Mouse (Mus musculus) urinary bladder, adult 2 months (tissue): ENCODE results near the gene Hoxd1. TPM values are rescaled to one million over a fixed set of nuclear protein-coding genes. Genes with fewer than 3 reads are reported as not detected.

Experiments
- DNase-seq: peaks from one replicate; pipeline ENCODE4 v3.0.0; 2022; ENCODE audit warnings: low spot score
- polyA plus RNA-seq: library from polyadenylated mRNA; depleted of rRNA; stranded (reverse); fragments of >200 nt; gene quantifications from 2 replicates; pipeline ENCODE4 v1.2.3, GENCODE M21; 2012

The Hoxd1 gene
- polyA plus RNA-seq, 1 experiment = 0.04 TPM

DNA sequence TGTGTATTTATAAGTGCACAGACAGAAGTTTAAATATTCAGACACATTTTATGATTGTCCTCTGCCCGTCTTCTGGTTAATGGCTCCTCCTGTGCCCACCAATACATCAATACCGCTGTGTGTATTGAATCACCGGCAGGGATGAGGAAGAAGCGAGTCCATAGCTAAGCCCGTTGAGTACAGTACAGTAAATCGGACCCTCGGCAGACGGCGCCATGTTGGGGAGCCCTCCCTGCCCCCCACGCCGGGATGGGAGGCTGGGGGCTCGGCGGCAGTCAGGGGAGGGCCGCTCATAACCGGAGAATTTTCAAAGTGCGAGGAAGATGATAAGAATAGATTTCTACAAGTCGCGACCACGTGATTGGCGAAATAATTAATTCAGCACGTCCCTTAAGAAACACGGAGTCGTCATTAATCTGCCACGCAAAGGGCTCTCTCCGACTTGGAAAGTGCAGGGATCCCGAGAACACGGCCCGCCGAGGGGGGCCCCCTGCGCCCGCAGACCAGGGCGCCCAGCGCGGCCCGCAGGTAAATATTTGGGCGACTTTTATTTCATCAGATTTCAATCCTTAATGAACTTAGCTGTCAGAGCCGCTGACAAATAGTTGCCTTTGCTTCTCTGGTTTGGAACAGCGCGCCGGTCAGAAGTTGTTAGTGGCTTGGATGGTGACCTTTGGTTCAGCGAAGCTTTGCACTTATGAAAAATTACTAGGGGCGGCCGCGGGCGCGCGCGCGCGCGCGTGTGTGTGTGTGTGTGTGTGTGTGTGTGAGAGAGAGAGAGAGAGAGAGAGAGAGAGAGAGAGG lies 30.1 kb upstream of the Hoxd1 start:
- no peak for DNase-seq

DNA sequence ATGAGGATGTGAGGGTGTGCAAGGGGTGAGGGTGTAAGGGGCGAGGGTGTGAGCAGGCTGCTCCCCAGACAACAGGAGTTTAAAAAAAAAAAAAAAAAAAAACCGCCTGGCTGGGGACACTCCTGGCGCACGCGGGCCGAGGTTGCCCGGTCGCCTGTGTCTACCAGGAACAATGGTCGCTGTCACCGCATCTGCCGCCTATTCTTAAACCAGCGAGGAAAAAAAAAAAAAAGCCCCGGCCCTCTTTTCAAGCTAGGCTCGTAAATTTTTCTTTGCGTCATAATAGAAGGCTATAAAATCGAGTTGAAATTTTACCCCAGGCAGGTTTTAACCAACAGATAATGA lies 29.5 kb upstream of the Hoxd1 start:
- DNase-seq = no peak

DNA sequence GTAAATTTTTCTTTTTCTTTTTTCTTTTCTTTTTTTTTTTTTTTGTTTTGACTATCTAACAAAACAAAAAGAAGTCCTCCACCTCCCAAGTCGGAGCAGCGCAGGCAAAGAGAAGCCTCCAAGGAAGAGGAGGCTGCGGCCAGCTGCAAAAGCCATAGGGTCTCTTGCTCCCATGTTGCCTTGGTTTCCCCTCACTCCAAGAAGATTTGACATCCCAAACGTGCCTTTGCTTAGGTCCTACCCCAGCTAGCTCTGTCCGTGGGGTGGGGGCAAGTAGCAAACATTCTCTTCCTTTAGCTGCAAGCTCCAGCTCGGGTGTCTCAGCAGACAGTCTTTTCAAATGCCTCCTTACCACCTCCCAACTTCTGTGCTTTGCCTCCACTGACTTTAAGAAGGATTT lies 29.0 kb upstream of the Hoxd1 start:
- DNase-seq = no peak

DNA sequence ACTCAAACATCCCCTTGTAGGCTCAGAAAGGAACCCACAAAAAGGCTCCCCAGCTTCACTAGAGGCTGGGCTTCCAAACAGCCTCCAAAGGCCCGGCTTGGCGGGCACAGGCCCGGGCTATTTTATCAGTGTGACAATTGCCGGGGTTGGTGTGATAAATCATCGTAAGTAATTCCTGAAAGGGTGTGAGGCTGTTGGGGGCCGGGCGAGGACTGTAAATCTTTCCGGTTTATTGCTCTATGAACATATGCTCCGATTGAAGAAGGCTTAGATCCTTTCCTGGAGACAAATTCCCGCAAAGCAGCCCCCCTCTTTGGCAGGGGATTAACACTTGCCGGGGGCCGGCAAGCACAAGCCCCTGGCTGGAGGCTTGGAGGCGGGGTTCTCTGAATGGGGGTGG lies 28.3 kb upstream of the Hoxd1 start:
- no peak for DNase-seq

DNA sequence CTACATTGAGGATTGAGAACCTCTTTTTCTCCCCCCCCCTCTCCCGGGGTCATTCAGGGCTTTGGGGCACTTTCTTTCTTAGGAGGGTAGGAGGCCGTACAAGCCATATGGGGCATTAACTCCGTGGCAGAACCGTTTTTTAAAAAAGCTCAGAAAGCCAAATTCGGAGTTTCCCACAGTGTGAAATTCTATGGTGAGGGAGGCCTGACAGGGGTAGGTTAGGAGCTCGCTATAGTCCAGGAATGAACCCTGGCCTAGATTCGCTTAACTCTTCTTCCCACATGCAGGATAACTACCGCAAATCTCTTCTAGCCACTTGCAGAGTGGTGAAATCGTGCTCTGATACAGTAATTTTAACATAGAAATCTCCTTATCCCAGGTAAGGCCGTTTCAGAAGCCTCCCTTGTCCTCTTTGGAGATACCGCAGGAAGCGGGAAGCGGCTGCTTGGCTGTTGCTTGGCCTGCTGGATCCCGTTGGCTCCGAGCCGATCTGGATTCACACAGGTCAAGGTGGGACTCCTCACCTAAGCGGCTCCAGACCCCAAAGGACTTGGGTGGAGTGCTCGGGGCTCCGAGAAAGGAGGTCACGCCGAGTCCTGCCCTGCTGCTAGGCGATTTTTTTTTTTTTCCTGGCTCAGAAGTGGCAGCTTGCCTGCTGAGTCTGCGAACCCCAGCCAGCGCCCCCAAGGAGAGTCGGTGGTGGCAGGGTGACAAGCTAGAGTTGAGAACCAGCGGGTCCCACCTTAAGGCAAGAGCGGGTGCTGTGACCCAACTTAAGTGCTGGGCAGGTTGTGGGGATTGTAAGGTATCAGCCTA lies 27.6 kb upstream of the Hoxd1 start:
- DNase-seq = no peak

DNA sequence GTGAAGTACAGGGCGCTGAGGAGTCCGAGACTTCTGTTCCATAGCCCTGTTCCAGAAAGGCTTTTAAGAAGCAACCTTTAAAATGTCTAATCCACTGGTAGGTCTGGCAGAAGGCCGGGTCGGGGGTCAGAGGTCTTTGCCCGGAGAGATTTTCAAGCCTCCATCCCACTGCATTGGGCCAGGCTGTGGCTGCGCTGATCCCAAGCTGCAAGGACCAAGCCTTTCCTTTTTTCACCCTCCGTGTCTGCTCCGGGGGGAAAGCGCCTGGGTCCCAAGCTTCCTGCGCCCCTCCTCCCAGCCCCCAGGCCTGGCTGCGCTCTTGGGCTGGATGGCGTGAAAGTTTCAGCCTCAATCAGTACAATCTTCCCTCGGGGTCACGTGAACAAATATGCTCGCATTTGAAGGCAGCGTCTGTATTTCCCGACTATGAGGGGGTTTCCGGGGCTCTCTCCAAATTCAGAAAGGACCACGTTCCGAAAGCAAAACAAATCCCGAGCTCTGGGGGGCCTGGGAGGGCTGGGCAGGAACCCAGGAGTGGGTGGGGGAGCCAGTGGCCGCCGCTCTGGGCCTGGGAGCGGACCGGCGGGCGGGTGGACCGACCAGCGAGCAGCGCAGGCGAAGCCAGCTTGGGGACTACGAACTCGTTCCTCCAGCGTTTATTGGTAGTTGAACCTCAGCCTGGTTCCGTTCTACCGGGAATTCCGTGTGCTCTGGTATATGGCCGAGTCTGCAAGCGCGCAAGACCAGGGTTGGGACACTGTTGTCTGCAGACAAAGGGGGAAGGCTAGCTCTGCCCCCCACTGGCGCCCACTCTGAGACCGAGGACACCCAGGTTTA lies 26.7 kb upstream of the Hoxd1 start:
- DNase-seq = no peak

DNA sequence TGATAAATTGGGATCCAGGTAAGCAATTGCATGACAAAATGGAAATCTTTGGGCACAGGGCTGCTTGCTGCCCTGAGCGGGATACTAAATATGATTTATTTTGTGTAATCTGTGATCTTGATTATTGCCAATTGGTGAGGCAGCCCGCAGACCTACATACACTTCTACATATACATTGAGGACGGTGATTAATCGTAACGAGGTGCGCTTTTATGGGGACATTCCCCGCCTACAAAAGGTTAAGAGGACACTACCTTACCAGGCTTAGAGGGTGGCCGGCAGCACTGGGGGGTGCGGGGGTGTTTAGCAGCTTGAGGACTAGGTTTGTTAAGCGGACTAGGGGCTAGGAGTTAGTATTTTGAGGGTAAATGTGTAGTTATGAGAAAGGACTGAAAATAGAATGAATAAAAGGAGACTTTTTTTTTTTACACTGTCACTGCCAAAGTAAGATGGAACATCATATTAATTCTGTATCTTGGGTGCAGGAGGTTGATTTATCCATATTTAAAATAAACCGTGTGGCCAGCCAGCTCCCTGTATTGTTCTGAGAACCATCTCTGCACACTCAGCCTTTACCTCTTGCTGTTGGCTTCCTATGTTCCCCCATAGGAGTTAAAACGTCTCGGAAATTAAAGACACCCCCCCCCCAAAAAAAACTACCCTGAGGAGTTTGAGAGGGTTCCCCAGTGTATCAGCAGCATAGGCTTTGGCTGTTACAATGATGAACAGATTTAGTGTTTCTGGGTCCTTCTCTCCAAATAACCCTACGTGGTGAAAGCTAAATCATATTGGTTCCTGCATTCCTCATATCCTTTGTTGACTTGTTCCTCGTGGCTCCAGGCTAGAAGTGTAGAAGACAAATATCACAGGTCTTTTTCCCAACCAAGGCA lies 25.8 kb upstream of the Hoxd1 start:
- no peak for DNase-seq

DNA sequence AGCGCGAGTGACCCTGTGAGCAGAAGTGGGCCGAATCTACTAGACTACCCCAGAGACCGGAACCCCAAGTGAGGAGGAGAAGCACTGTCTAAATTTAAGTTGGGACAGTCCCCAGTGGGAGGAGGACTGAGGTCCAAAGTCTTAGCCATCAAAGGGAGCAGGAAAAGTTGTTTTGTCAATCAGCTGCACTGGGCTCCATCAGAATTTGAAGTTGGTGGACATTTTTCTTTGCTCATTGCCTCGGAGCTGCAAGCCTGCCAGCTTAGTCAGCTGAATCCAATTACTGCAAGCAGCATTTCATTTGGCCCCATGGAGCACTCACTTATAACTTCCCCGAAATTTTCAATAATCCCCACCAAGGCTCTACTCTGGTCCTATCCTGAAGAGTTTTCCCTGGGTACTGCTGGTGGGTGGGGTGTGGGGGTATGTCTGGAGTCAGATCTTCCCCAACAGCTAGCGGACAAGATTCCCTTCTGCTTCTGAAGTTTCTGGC lies 25.2 kb upstream of the Hoxd1 start:
- no peak for DNase-seq

DNA sequence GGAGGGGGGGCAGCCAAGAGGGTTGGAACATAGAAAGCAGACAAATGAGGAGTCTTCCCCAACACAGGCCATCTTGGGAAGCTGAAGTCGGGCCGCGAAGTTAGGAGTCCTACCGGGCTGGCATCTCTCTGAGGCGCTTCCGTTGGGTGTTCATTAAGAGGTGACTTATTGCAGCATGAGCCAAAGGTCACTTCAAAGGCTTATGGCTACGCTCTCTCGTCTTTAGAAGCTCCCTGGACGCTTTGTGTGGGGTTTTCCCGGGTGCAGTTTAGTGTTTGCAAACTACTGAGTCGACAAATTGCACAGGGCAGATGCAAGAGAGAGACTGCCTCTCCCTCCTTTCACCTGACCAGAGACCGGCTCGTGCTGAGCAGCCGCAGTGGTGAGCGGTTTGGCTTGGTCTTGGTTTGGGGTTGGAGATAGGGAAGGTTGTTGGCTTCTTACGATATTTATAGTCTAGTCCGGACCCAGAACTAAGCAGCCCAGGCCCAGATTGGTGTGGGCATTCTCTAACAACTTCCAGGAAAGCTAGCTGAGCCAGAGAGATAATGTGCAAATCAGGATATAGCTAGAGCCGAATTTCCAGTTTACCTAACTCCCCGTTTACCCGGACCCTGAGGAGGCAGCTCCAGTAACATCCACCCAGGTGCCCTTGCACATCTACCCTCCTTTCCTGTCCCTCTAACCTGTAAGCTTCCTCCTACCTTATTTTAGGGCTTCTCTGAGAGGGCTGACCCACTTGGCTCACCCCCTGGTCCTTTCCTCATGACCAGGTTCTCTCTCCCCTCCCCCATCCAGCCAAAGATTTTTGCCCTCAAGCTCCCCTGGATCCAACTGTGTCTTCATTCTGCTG lies 23.9 kb upstream of the Hoxd1 start:
- DNase-seq = no peak

DNA sequence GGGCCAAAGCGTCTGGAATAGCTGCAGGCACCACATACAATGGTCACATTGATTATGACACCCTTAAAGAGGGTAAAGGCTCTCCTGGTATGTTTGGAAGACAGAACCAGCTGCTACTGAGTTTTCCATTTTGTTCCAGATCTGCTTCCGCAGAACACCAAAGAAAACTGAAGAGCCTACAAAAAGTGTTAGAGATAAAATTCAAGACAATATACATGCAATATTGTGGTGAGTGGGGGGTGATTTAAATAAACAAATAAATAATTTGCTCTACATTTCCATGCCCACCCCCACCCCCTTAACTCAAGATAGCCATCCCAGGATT lies 23.3 kb upstream of the Hoxd1 start:
- DNase-seq = no peak

DNA sequence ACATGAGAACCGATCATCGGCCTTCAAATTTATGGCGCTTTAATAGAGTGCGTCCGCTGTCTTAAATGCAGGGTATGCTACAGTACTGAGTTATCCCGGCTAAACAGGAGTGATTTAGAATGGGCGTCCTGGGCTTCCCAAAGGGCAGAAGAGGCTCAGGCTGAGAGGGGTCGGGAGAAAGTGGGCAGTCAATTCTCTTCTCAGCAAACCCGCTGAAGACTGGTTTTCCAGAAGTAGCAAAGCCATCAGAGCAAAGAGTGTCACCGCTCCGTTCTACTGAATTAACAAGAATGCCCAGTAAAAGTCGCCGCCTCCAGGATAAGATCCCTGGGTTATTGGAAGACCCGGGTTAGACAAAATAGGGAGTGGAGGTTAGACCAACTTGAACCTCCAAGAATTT lies 22.9 kb upstream of the Hoxd1 start:
- DNase-seq = no peak

DNA sequence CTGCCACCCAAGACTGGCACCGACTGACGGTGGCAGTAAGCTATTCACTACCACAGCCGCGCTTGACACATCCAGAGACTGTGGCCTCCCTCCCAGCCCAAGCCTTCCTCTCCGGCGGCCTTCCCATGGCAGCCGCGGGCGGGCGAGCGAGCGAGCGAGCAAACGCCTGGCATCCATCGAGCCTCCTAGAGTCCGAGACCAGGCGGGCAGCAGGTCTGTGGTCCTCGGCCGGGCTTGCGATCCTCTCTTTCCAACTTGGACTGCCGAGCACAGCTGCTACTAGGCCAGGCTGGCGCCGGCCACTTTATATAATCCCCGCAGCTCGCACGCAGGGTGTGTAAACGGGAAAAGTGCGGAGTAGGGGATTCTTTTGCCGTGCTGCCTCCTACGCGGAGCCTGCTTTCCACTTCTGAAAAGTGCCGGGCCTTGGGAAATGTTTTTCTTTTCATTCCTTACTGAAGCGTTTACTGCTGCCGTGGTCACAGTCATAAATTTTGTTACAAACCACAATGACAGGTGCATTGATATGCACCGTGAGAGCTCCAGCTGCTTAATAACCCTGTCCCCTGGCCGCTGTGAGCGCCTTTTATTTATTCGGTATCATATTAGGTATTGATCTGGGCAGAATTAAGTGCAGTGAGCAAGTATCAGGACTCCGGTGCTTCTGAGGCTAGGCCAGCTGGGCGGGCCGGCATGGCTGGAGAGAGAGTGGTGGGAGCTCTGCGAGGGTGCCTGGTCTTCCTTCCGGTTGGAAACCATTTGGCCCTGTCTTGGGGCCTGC lies 22.3 kb upstream of the Hoxd1 start:
- DNase-seq = no peak

DNA sequence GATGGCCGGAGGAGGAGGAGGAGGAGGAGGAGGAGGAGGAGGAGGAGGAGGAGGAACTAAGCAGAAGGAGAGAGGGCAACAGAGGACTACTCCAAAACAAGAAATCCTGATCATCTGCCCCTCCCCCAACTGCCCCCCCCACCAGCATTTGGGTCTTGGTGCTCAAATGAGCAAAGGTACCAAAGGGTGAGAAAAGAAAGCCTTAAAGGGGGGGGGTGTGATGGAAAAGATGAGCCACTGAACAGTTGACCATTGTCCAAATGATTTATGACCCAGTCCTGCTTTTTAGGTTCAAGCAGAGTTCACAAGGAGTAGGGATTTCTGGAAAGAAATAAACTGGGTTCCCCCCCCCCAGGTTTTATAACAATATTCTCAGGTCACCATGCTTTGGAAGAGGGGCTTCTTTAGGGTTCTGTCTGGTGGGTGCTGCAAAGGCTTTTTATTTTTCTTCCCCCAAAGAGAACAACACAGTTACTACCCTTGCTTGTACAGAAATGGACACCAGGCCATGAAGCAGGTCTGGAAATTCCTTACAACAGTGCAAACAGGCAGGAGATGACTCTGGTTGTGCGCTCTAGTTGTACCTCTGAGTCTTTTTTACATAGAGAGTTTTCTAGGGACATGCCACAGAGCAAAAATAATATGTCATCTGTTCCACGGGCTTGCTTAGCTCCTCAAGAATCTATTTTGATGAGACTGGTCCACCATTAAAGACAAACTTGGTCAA lies 21.4 kb upstream of the Hoxd1 start:
- no peak for DNase-seq

DNA sequence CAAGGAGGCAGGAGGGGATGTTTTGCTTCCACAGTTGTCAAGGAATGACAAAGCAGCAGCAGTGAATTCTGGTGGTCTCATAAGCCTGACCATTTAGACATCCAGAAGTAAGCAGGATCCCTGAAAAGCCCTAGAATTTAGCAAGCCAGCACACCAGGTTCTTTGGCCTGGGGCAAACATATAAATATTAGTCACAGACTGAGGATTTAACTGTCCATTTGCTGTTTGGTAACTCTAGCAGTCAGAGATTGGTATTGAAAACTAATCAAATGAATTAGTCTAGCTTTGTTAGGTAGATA lies 20.9 kb upstream of the Hoxd1 start:
- no peak for DNase-seq

DNA sequence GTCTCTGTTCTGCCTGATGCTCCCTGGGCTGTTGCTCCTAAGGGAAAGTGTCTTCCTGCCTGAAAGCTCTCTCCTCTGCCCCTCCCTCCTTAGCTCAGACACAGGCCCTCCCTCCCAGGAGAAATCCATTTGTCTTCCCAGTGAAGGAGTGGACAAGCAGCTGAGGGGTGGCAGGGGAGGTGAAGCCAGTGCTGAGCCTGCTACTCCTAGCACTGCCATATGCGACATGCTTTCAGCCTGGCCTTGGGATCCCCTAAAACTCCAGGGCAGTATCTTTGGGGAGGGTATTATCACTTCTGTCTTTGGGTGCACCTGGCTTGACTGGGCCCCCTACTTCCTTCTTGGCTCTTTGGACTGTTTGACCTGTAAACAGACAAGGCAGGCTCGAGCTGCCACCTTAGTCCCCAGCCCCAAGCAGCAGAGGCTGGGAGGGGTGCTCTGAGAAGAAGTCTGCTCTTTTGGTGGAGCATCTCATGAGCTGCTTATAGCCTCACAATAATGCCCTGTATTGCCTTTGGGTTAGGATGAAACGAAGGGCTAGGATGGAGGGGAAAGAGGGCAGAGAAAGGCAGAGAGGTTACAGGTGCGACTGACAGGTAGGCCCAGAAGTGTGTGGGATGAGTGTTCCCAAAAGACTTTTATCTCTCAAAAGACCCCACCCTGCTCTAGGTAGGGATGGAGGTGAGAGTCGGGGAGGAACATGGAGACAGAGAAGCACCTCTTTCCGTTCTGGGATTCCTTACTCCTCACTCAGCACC lies 17.1 kb upstream of the Hoxd1 start:
- no peak for DNase-seq

DNA sequence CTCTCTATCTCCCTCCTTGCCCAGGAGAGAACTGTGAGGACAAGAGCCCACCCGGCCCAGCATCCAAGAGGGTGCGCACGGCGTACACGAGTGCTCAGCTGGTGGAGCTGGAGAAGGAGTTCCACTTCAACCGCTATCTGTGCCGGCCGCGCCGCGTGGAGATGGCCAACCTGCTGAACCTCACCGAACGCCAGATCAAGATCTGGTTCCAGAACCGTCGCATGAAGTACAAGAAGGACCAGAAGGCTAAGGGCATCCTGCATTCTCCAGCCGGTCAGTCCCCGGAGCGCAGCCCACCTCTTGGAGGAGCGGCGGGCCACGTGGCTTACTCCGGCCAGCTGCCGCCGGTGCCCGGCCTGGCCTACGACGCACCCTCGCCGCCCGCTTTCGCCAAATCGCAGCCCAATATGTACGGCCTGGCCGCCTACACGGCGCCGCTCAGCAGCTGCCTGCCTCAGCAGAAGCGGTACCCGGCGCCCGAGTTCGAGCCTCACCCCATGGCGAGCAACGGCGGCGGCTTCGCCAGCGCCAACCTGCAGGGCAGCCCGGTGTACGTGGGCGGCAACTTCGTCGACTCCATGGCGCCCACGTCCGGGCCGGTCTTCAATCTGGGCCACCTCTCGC lies 16.4 kb upstream of the Hoxd1 start:
- DNase-seq = no peak

DNA sequence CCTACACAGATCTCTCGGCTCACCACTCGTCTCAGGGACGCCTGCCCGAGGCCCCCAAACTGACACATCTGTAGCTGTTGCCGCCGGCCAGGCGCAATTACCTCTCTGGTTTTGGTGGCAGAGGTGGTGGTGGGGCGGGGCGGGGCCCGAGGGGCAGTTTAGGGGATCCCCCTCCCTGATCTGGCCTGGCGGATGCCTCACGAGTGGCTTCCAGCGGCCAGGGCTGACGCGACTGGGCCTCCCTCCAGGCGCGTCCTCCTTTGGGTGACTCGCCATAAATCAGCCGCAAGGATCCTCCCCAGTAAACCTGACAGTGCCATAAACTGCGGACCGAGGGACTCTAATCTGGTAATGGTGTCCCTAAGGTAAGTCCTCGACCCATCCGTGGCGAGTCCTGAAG lies 15.8 kb upstream of the Hoxd1 start:
- DNase-seq = no peak

DNA sequence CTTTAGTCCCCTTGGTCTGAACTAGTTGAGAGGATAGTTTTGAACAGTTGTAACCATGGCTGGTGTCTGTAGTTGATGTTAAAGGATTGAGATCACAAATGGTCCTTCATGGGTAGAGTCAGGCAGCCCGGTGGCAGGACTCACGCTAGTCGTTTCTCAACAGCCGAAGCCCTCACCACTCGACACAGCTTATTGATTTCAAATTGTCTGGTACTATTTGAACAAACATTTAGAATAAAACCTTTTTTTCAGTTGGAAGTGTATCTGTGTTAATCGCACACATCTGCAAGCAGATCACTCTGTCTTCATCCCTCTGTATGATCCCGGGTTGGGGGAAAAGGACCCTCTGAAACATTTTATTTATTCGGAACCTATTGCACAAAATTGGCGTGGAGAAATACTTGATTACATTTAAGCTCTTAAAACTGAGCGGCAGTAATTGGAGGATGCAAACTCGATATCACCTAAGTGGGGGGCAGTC lies 15.1 kb upstream of the Hoxd1 start:
- DNase-seq = no peak
